Mouse (Mus musculus): ENCODE data around the gene Bach2.

The Bach2 gene

DNA sequence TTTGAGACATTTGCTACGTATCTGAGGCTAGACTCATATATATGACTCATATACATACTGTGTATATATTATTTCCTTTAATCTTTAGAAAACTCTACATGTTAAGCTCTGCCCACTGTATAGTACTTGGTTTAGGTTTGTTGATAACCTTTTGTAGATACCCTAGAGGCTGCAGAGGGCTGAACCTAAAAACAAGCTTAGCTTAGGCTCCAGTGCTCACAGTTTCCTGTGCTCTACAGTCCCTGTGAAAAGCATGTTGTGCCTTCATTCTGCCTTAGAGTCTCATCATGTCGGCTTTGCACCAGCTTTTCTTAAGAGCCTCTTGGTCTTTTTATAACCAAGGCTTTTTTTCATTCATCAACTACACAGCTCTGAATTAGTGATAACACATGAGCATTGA, 156.2 kb downstream of the Bach2 start:
- no peak for DNase-seq

DNA sequence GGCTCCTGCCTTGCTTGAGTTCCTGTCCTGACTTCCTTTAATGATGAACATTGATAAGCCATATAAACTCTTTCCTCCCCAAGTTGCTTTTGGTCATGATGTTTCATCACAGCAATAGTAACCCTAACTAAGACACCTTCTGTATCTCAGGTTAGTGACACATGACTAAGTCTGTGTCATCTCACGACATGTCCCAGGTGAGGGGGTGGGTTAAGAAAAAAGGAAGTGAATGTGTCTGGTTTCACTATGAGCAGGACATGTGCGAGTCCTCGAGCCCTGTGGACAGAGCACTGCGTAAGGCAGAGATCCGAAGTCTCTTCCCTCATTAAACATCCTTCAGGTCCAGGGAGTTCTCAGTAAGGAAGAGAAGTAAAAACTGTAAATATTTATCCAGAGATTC, 162.9 kb downstream of the Bach2 start:
- DNase-seq: no peak

DNA sequence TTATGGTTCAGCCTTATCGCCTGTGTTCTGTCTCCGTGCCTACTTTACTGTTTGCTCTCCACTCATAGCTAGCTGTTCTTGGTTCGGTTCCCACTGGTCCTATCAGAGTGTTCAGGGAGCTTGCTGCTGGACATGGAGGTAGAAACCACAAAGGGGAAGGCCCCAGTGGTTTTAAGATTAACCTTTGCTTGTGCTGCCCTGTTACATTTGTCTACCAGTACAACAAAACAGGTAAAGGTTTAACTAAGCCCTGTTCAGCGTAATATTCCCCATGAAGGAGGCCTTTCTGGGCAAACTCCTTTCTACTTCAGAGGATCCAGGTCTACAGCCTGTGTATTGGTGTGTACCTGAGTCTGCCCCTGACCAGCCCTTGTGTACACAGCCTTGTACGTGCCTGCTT, 164.9 kb downstream of the Bach2 start:
- DNase-seq: peak; percentile 25 to 28

DNA sequence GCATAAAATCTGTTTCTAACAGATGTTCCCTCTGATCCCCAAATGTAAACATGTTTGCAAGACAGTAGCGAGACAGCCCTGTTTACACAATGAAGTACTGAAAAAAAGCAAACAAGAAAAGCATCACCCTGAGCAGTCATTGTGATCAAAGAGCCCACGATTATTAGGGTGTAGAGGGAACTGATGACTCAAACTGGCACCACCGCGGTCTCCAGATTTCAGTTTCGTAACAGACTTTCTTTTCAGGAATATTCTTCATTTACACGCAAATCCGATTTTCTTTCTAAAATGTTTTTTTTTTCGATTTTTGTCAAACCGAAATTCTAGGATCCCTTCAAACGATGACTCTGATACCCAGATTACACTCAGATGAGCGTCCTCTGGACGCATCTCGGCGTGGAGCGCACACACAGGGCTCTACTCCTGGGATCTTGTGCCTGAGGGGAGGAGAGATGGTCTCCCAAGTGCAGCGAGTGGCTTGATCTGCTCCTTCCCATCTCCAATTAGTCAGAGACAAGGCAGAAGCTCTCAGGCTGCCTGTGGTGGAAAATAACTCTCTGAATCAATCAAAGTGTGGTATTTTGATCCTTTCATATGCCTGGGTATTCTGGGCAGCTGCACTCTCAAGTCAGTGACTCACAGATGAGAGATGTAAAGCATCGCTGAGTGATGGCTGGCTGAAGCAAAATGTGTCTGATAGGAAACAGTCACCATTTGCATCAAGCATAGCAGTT, 166.7 kb downstream of the Bach2 start:
- DNase-seq: no peak

DNA sequence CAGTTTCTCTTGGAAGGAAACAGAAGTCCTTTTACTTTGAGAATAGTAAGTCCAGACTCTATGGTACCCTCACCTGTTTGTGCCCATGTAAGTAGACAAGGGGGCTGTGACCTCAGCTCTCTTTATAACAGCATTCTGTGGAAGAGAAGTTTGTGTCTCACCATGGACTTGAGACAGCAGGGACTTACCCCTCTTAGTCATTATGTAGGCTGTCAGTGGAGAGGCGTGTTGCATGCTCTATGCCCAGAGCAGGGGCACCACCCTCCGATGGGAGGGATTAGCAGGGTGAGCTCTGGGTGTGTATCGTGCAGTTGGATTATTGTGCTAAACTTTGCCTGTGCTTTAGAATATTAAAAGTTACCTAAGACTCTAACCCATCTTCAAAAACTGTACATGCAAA, 167.4 kb downstream of the Bach2 start:
- no peak for DNase-seq

DNA sequence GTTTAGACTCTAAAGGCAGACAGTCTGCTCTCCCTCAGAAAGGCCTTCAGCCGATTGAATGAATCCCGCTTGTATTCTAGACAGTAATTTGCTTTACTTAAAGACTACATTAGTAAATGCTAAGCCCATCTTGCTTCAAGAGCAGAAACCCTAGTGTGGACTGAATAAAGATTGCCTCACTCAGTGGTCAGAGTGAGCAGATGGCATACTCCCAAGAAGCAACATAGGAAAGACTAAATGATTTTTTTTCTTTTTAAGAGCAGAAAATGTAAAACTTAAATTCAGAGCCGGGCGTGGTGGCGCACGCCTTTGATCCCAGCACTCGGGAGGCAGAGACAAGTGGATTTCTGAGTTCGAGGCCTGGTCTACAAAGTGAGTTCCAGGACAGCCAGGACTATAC, 169.9 kb downstream of the Bach2 start:
- DNase-seq: no peak

DNA sequence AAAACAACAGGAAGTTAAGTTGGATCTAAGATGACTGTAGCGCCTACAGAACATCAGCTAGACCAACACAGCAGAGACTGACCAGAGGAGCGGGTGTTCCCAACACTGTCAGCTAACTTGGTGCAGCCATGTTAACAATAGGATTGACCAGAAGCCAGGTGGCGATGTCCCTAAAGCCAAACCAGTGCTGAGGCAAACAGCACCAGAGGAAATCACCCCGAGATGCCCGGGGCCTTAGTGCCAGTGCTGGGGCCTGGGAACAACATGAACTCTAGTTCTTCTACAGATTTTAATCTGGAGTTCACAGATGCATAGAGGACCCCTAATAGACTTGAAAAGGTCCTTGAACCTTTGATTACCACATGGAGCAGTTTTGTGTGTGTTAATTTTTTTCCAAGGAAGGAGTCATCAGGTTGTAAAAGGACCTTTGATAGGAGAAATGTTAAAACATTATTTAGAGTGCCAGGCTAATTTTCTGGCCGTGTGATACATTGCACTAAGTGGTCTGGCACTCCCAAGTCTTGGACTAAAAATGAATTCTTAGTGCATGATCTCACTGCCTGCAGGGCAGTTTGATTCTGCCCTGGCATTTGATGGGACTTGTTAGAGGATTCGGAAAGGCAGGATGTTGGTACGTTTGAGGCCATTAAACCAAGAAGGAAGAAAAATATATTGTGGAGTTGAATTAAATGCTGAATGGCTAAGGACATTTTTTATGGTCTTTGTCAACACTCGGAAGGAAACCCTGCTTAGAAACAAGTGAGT, 170.7 kb downstream of the Bach2 start:
- no peak for DNase-seq

DNA sequence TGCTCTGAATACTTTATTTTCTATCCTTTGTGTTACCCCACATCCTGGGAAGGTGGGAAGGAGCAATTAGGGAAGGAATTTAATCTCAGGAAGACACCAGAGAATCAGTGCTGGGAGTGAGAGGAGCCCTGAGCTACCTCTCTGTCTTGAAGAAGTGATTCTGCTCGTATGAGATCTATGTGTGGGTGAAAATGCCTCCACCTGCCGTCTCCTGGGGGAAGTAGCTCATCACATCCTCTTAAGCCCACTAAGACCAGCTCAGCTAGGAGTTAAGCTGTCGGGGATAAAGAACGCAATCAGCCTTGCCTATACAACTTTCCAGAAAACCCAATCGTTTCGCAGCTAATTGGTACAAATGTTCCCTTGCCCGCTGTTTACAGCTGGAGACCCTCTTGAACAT, 174.5 kb downstream of the Bach2 start:
- DNase-seq: no peak

DNA sequence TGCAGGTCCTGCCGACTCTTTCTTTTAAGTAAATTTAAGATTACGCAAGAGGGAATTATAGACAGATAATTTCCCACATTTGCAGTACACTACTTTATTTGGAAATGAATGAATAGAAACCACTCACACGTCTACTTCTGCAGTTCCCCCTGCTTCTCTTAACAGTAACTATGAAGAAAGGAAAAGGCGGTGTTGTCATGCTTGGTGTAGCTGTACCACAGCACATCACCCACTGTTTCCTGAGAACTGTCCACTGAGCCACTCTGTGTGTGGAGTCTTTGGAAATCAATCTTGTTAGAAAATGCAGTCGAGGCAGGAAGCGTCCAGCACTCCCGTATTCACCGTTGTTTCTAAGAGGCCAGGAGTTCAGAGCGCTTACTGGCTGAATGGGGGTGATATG, 174.9 kb downstream of the Bach2 start:
- DNase-seq: no peak

DNA sequence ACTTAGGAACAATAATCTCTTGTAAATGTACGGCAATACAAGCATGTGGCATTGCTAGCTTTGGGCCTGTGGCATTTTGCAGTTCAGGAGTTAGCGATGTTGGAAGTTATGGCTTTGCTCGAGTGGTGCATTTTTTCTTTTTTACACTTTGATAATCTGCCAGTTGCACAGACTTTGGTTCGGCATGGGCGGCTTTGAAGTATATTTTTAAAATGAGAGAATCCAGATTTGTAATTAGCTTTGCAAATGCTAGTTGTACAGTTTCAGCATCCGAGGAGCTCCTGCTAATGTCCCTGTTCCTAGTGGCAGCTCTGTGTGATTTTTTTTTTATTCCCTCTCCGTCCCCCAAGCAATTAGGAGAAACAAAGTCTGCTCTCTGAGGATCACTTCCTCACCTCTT, 176.4 kb downstream of the Bach2 start:
- DNase-seq: no peak

DNA sequence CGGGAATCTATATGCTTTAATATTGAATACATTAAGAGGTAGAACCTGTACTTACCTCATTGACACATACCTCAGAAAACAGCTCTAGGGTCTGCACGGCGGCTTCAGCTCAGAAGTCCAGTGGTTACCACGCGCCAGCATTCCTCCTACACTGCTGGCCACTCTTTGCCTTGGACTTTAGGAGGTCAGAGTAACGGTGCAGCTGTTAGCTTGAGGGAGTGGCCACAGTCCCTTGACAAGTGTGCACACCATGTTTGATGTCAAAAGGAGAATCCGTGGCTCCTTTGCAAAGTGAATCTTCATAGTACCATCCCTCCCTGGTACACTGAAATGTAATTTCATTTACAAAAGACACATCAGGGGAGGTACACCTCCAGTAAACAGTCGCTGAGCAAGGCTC, 179.3 kb downstream of the Bach2 start:
- DNase-seq: no peak

DNA sequence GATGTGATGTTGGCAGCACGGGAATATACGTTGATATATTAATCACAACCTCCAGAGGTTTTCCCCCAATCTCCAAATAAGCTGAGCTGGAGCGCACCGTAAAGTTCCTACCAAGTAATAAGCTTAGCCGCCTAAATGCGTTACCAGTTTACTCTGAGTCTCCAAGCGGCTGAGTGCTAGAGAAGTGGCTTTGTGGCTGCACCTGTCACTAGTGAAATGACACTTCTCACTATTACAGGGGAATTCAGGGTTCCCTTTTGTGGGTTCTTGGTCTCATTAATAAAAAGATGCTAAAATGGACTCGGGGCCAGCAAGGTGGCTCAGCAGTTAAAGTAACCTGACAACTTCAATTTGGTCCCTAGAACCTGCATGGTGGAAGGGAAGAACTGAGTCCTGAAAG, 183.0 kb downstream of the Bach2 start:
- no peak for DNase-seq

DNA sequence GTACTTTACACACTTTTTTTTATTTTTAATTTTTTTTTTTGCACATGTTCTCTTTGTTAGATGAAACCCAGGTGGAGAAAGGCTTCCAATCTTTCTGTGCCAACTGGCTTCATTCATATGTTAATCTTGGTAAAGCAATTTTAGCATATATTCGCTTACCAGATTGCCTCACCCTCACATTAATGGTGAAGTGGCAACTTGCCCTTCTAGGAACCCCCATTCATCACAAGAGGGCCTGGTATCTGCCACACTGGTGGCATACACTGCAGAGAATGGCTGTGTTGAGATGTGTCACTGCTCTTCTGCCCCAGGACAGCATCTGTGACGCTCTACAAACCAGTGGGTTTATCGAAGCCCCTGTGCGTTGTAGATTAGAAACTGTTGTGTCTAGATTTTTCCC, 183.8 kb downstream of the Bach2 start:
- DNase-seq: no peak

DNA sequence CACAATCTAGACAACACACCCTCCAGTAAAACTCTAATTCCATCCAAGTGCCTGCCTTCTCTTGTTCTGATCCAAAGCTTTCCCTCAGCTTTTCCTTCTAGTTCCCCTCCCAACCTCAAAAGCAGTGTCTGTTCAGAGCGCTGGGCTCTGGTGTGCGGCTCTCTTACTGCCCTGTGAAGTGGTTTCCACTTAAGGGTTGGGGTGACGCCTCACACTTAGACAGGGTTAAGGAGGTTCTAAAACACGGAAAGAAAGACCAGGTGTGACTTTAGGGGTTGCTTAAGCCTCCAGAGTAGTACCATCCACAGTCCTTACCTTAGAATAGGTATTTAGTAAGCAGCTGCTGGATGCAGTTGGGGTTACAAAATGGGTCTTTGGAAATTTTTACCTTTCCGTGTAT, 185.1 kb downstream of the Bach2 start:
- DNase-seq: no peak

DNA sequence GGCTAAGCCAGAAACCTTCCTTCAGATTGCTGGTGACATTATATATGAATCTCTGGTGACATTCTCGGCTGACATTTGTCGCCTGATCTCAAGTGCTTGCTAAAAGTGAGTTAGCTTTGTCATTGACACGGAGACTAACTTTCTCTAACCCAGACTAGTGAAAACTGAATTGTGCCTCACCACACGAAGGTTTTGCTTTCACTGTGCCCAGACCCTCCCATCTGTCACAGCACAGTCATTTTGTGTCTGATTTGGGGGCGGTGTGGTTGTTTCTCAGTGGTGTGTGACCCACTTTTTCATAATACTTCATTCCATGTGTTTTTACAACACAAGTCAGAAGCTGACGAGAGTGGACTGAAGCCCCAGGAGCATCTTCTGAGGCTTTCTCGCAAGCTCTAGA, 185.8 kb downstream of the Bach2 start:
- DNase-seq: no peak

DNA sequence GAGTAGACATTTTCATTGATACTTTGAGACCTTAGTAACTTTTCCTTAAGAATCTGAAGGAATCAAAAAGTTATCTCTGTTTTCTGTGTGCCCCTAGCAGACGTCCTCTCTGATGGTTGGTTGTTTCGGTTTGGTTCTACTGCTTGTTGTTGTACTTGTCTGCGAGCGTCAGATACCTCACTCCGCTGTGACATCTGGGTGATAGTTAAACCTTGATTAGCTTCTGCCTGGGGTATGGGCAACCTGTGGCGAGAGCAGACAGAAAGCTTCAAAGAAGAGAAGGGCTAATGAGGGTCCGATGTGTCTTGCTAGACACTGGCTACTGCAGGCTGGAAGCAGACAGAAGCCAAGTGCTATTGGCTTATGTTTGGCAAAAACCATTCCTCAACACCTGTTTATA, 186.5 kb downstream of the Bach2 start:
- no peak for DNase-seq

DNA sequence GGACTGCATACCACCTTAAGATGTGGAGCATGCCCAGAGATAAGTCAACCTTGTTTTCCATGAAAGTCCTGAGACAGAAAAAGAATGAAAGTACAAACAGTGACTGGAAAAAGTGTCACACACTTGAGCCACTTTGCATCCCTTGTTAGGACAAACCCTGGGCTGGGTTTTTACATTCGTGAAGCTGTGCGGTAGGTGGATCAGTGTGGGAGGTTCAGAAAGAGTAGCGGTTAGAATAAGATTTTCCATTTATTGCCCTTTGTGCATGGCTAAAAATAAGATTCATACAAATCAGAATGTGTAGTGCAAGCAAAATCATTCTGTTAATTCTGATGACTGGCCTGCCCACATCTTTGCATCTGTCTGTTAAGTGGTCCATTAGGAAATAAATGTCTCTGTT, 187.0 kb downstream of the Bach2 start:
- no peak for DNase-seq

DNA sequence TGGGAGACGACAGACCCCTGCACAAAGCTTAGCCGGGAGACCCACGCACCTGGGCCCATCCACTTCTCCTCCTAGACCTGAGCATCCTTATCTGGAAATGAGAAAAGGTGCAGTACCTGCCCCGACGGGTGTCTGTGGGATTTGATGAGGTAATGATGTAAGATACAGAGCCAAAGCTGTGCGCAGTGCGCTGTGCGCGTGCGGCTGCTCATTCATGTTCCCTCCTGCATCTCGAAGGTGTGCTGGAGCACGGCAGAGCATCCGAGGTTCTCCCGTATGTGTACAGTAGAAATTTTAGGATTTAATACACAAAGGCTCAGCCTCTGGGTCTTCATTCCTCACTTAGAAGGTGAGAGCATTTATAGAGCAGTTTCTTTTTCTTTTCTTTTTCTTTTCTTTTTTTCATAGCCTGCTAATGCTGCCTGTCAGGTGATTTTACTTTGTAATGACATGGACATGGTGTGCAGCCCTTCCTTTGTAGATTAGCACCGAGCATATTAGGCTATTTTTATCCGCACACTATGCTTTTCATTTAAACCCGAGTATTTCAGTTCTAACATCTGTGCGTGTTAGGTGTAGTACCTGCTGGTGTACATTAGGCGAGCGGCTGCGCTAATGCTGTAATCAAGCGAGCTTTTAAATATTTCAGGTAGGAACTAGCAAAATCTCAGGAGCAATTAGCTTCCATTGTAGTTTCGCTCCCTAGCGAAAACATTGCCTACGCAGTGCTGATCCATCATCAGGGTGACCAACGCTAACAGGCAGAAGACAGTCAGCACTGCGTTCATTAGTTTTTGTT, 188.4 kb downstream of the Bach2 start:
- DNase-seq: no peak

DNA sequence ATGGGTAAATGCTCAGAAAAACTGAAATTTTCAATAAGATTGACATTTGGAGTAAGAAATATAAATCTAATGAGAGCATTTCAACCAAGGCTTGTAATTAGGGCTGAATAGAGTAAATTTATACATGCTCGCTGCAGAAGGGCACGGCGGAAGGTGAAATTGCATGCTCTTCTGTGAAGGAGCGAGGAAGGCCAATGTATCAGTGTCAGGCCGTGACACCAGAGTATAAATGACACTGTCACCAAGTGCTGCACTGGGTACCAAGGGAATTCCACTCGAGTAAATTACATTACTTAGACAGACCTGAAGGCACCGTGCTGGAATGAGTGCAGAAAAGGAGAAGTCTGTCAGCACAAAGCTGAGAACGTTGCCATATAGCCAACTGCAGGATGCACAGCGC, 190.1 kb downstream of the Bach2 start:
- DNase-seq: no peak

DNA sequence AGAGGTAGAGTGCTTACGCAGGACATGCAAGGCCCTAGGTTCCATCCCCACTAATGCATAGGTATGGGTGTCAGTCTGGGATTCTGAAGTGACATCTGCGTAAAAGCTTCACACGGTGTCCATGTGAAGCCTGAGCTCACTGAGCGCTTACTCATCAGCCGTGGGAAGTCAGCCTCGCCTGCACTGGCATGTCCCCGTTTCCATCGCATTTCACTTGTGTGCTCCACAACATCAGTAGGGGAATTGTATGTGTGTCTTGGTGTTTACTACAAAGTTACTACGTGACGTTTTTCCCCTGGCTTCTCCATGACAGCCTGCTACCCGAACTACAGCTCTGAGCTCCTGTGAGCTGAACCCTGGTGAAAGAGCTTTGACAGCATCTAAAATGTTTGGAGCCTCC, 191.5 kb downstream of the Bach2 start:
- DNase-seq: no peak

DNA sequence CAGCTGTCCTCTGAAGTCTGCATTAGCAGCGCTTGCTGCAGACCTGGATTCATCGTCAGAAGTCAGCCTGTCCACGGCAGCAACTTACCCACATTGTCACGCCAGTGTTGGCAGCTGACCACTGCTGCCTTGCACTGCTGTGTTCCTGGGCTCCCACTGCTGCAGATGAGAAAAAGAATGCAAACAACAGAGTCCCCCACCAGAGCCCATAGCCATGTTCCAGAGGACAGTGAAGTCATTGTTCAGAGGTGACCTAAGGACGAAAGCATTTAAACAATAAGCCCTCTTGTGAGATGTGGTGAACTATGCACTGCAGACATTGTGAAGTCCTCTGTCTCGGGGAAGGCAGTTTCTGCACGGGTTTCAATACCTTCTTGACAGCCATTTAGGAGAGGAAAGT, 192.4 kb downstream of the Bach2 start:
- no peak for DNase-seq

DNA sequence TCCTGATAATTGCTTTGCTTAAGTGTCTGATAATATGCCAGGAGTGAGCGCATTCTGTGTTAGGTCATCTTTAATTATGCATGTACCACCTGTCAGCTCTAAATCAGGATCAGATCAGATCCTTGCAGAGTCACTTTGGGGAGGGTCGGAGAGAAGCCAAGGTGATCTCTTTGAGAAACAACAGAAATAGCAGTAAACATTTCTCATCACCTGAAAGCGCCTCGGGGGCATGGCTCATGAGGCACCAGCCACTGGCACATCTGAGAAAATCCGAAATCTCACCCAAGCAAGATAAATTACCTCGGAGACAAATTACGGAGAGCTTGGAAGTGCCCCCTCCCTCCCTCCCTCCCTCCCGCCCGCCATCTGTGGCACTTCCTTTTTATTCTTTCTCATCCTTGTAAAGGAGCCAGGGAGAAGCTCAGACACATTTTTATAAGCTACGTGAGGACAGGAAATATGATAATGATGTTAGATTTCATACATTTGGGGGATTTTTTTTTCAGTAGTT, 193.7 kb downstream of the Bach2 start:
- DNase-seq: no peak

DNA sequence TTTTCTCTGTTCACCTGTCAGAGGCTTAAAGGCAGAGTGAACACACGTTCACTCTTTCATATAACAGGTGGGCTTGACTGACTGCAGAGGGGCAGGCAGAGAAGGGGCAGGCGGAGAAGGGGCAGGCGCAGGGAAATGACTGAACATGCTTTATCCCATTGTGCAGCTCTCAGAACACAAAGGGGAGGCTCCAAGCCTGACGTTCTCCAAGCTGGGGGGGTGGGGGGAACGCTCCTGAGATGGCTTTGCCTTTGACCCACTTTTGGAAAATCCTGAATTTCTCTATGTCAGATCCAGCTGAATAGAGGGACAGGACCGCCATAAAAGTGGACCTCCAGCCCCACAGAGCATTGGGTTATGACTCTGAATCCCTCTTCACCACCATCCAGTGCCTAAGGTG, 194.3 kb downstream of the Bach2 start:
- DNase-seq: no peak

DNA sequence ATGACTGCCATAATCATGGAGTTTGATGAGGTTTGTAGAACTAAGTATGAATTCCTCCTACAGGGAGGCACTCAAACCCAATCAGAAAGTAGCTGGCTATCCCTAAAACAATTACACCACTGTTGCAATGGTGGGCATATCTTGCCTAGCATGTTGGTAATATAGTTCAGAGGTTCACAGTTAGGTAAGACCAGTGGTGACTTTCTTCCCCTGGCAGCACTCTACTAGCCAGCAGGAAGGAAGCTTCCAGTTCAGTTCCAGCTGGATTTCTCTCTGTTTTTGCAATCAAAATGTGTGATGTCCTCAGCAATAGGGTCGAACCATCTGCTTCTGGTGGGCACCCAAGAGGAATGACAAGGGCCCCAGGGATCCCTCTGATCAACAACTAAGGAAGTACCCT, 196.0 kb downstream of the Bach2 start:
- no peak for DNase-seq
